Mouse (Mus musculus) midbrain, embryonic 10.5 days (tissue): ENCODE data around the gene Pigq. TPM values are rescaled to one million over a fixed set of nuclear protein-coding genes. Genes with fewer than 3 reads are reported as not detected.

Source experiments
- DNase-seq: peaks from one replicate; pipeline ENCODE4 v3.0.0-alpha.2; 2017; ENCODE audit warnings: low spot score
- H3K27ac ChIP-seq: fragments of 300-500 bp; sonication (generic); replicated peaks from 2 replicates; pipeline ENCODE4 v1.5.1; 2016; ENCODE audit warnings: mild to moderate bottlenecking
- H3K27me3 ChIP-seq: fragments of 300-500 bp; sonication (generic); 2 replicates; pipeline ENCODE4 v1.6.1; 2016; ENCODE audit warnings: low read depth, mild to moderate bottlenecking; ENCODE audit not compliant: poor library complexity, severe bottlenecking
- H3K36me3 ChIP-seq: fragments of 300-500 bp; sonication (generic); 2 replicates; pipeline ENCODE4 v1.6.1; 2016; ENCODE audit warnings: mild to moderate bottlenecking, moderate library complexity
- H3K4me1 ChIP-seq: fragments of 300-500 bp; sonication (generic); 2 replicates; pipeline ENCODE4 v1.6.1; 2016
- H3K4me3 ChIP-seq: fragments of 300-500 bp; sonication (generic); 2 replicates; pipeline ENCODE4 v1.5.1; 2016; ENCODE audit warnings: mild to moderate bottlenecking, moderate library complexity
- H3K9me3 ChIP-seq: fragments of 300-500 bp; sonication (generic); replicated peaks from 2 replicates; pipeline ENCODE4 v1.6.1; 2016; ENCODE audit warnings: mild to moderate bottlenecking
- WGBS: fragments of 180-500 bp; shearing (Covaris S2); methylation state at CpG from one replicate; pipeline ENCODE4 v1.1.7; 2016; 5-methylcytosine and 5-hydroxymethylcytosine counted together
- polyA plus RNA-seq: library from polyadenylated mRNA; unstranded; fragments of >200 nt; fragmentation: Nextera tagmentation; extraction: Ambion mirVana; gene quantifications from 2 replicates; pipeline ENCODE4 v1.2.1, GENCODE M21; 2016

Gene Pigq
- polyA plus RNA-seq, 1 experiment from 2014 or later, result 64.8 TPM

DNA sequence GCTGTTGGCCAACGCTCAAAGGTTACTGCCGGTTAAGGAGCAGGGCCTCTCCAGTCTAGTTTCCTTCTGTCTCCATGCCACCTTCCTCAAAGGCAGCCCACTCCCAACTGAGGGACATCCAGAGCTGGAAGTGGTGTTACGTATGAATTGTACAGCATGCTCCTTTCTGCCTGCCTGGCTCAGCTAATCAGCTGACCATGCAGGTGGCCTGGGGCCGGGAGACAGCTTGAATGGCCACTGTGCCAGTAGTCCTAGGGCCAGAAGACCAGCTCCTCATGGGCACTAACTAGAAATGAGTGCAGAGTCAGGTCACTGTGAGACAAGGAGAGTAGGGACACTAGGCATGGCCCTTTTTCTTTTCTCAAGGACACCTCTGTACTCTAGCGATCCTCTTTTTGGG lies 8.4 kb upstream of the Pigq start:
- WGBS, result 76% methylated on average over 5 of the region's 5 CpGs
- no peak overlapping the region for H3K27ac ChIP-seq
- H3K27me3 ChIP-seq, result peaks cover 55% of the 10 kb centered on the region
- peaks cover 12% of the 10 kb centered on the region for H3K36me3 ChIP-seq
- H3K9me3 ChIP-seq, result no peaks in the 10 kb centered on the region
- no peak overlapping the region for H3K4me3 ChIP-seq
- peaks cover 21% of the 10 kb centered on the region for H3K4me1 ChIP-seq
- no peak for DNase-seq

DNA sequence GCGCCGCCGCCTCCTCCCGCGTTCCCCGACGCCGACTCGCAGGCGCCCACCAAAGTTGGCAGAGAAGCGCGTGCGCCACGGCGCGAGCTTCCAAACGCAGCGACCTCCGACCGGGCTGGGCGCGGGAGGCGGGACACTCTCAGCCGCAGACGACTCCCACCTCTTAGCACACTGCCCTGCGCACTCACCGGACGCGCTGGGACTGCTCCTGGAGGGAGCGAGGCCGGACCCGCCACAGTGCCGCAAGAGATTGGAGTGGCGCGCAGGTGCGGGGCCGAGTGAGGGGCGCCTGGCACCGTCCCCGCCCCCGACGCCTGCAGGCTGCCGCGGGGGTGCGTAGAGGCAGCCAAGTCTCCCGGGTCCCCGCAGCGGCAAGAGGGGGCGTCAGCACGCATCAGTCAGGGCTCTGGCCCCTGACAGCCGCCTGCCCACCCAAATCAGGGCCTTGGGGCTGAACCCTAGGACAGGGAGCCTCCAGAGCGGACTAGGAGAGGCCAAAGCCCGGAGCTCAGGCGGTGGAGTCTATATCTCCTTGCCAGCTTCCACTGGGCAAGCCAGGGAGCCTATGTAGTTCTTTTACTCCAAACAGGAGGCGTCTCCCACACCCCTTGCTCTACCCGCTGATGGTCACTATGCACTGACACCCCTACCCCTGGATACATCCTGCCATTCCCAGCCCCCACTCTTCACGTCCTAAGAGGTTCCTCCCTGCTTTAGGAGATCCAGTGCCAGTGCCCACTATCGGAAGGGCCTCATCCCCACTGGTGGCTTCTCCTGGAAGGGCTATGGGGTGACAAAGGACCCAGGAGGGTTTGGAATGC lies 7.3 kb upstream of the Pigq start, which contains the start of gene A930017K11Rik:
TSS of gene A930017K11Rik (minus strand) at position 763 of the 821 bp plus-strand sequence.
- peak; percentile 28 for DNase-seq
- peak within 1 kb of the TSS; percentile 52 for H3K4me3 ChIP-seq
- H3K4me1 ChIP-seq, result peaks cover 26% of the 10 kb centered on the region
- H3K27me3 ChIP-seq, result peaks cover 55% of the 10 kb centered on the region
- H3K36me3 ChIP-seq, result peaks cover under 1% of the 10 kb centered on the region; the same call in 1 of the 2 replicates
- no peak within 1 kb of the TSS; the same call in 1 of the 2 replicates for H3K27ac ChIP-seq
- WGBS, result 2% methylated on average over 58 of the region's 58 CpGs
- H3K9me3 ChIP-seq, result no peaks in the 10 kb centered on the region

DNA sequence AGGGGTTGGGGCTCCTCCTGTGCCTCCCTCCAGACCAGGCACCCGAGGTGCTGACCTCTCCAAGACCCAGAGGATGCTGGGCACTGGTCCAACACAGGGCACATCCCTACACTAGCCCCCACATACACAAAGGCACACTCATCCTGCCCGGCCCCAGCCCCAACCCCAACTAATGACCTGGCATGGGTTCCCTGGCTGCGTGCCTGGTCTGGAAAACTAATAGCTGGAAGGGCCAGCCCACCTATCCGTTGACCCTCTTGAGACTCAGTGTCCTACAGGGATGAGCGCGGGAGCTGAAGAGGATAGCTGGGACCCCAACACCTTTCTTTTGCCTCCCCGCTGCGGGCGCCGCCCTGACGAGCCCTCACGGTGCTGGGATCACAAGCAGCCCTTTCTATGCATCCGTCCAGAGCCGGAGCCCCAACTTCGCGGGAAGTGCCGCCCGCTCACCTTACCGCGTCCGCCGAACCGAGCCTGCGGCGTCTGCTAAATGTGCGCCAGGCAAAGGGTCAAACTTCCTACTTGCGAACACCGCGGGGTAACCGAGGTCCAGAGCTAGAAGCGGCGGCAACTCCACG lies 6.6 kb upstream of the Pigq start:
- DNase-seq, result no peak
- H3K4me3 ChIP-seq, result peak overlapping the region; percentile 52
- H3K27ac ChIP-seq, result no peak overlapping the region; the same call in 1 of the 2 replicates
- H3K4me1 ChIP-seq, result peaks cover 29% of the 10 kb centered on the region
- H3K27me3 ChIP-seq, result peaks cover 59% of the 10 kb centered on the region
- H3K9me3 ChIP-seq, result no peaks in the 10 kb centered on the region
- H3K36me3 ChIP-seq, result no peaks in the 10 kb centered on the region
- 1% methylated on average over 33 of the region's 33 CpGs for WGBS

DNA sequence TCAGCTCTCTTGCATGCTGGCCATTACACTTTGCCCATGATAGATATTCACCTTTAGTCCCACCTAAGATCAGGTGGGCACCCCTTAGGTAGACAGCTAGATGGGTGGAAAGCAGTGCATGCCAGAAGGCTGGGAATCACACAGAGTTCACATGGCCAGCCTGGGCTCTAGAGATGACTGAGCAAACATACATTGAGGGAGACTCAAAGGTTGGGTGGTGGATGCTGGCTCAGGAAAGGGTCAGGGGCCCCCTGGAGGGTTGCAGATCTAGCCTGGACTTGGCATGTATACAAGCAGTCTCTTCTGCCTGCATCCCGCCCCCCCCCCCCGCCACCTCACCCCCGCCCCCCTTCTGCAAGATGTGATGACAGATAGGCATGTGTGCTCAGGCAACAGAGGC lies 6.0 kb upstream of the Pigq start:
- DNase-seq, result no peak
- Histone ChIP-seq H3K9me3 (no peaks in the 10 kb centered on the region), H3K4me3 (peak overlapping the region; percentile 52; the same call in 1 of the 2 replicates), H3K27me3 (peaks cover 62% of the 10 kb centered on the region), H3K27ac (no peak overlapping the region), H3K4me1 (peaks cover 35% of the 10 kb centered on the region), H3K36me3 (no peaks in the 10 kb centered on the region)
- WGBS, result 16% methylated on average over 3 of the region's 3 CpGs

DNA sequence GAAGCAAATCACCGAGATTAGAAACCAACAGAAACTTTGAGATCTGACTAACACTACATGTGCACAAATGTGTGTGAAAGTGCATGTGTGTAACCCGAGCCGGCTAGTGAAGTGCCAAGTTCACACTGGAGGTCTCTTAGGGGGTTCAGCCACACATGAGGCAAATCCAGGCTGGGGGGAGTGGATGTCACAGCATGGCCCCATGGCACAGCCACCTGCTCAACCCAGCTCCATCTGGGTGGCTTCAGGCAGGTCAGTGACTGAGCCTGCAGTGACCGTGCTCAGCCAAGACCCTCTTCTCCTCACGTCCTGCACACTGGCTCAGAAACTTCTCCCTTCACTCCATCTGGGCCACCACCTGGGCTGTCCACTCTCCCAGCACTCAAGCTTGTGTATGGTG lies 5.2 kb upstream of the Pigq start:
- DNase-seq, result no peak

DNA sequence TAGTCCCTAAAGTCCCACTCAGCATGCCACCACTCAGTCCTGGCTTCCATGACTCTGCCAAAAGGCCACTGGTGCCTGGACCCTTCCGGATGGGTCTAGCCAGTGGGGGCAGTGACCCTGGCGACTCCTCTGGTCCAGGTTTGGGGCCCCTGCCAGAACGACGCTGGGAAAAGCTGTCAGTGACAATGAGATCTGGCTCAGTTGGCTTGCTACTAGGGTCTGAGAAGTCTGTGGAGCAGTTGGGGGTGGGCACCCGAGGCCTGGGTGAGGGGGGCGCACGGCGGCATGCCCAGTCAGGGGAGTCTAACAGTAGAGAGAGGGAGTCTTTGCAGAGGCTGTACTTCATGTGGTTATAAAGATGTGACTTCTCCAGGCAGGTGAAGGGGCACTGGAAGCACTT lies 3.3 kb upstream of the Pigq start:
- no peaks in the 10 kb centered on the region for H3K36me3 ChIP-seq
- H3K27me3 ChIP-seq, result peaks cover 46% of the 10 kb centered on the region
- peaks cover 56% of the 10 kb centered on the region for H3K4me1 ChIP-seq
- no peak for DNase-seq
- H3K9me3 ChIP-seq, result no peaks in the 10 kb centered on the region
- H3K4me3 ChIP-seq, result no peak overlapping the region
- H3K27ac ChIP-seq, result no peak overlapping the region
- WGBS, result 81% methylated on average over 8 of the region's 8 CpGs

More for the DNA sequence above, 5.2 kb upstream of the Pigq start:
- H3K9me3 ChIP-seq, result no peaks in the 10 kb centered on the region
- no peak overlapping the region for H3K27ac ChIP-seq
- peaks cover 65% of the 10 kb centered on the region for H3K27me3 ChIP-seq
- H3K4me1 ChIP-seq, result peaks cover 40% of the 10 kb centered on the region
- H3K4me3 ChIP-seq, result no peak overlapping the region
- H3K36me3 ChIP-seq, result no peaks in the 10 kb centered on the region
- 80% methylated on average over 5 of the region's 5 CpGs for WGBS

DNA sequence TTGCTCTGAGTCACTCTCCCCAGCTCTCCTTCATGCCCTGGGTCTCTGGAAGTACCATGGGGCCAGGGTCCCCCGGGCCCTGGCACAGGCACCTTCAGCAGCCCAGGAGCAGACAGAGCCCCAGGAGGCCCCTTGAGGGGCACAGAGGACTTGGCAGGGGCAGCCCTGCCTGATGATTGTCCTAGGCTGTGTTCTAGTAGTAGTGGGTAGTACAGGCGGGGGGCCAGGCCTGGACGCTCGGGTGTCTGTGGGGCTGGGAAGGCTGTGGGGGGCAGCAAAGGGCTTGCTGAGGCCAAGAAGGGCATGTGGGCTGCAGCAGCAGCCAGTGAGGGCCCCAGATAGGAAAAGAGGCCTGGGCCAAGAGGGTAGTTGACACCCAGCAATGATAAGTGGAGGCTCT lies 2.8 kb upstream of the Pigq start:
- peaks cover 56% of the 10 kb centered on the region for H3K4me1 ChIP-seq
- no peak overlapping the region for H3K4me3 ChIP-seq
- peaks cover 41% of the 10 kb centered on the region for H3K27me3 ChIP-seq
- peak overlapping the region; percentile 29 for H3K27ac ChIP-seq
- DNase-seq, result no peak
- 89% methylated on average over 4 of the region's 4 CpGs for WGBS
- H3K9me3 ChIP-seq, result no peaks in the 10 kb centered on the region
- no peaks in the 10 kb centered on the region for H3K36me3 ChIP-seq

DNA sequence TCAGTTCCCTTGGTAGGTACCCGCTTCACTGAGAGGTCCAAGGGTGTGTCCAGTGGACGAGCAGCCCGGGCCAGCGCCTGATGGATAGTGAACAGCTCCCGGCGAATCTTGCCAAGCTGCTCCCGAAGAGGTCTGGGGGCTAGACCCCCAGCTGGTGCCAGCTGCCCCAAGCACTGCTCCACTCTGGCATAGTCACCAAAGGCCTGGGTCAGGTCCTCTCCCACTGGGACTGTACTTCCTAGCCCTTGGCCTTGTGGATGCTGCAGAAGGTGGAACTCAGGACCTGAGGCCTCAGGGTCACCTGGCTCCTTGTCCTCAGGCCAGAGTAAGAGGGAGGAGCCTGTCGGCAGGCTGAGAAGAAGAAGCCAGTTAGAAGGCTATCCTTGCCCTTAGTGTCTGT lies 2.2 kb upstream of the Pigq start:
- Histone ChIP-seq H3K4me3 (0 out of 2 replicates have a peak overlapping the region, but pooled peaks have one; percentile 7), H3K9me3 (no peaks in the 10 kb centered on the region), H3K36me3 (no peaks in the 10 kb centered on the region), H3K27me3 (peaks cover 34% of the 10 kb centered on the region), H3K4me1 (peaks cover 57% of the 10 kb centered on the region), H3K27ac (peak overlapping the region; percentile 42; the same call in 1 of the 2 replicates)
- WGBS, result 86% methylated on average over 8 of the region's 8 CpGs
- no peak for DNase-seq

DNA sequence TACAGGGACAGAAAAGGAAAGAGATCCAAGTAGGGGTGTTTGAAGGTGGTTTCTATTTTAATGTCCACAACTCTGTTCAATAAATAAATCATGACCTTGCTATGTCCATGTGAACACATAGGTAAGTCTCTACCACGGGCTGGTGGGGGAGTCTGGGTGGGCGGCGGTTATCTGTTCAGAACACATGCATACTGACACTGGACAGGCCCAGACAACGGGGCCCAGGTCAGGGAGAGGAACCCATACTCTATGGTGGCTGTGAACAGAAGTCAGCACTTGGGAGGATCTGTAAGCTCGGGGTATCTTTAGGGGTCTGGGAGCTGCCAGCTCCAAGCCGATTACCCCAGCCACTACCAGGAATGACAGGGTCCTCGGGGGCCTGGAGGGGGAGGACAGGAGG lies 1.6 kb upstream of the Pigq start:
- H3K27ac ChIP-seq, result peak overlapping the region; percentile 52
- H3K4me3 ChIP-seq, result no peak overlapping the region

DNA sequence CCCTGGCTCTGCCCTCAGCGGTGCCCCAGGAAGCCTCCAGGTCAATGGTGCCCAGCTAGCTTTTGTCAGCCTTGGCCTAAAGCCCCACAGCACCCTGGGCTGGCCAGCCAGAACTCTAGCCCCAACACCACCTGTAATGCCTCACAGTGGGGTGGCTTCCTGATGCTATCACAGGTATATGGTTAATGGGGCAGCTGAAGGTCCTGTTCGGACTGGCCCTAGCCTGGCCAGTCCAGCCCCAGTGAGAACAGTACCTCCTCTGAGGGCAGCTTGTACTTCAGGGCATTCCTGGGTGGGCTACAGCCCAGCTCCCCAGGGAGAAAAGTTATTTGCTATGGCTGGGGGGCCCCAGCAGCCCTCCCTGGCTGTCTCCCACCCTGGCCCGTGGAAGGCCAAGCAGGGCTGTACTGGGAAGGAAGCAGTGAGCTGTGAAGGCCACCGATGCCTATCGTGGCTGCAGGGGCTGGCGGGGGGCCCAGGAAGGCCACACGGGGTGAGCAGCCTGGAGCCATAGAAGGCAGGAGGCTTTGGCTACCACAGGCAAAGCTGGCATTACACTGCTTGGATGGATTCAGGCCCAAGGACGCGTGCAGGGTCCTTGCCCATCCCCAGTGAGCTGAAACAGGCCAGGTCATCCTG lies 900 bp upstream of the Pigq start:
- WGBS, result 65% methylated on average over 9 of the region's 9 CpGs
- Histone ChIP-seq H3K27me3 (peaks cover 22% of the 10 kb centered on the region), H3K9me3 (no peaks in the 10 kb centered on the region), H3K4me1 (peaks cover 57% of the 10 kb centered on the region), H3K27ac (peak overlapping the region; percentile 52), H3K36me3 (no peaks in the 10 kb centered on the region), H3K4me3 (no peak overlapping the region)
- no peak for DNase-seq

More for the DNA sequence above, 1.6 kb upstream of the Pigq start:
- Histone ChIP-seq H3K36me3 (no peaks in the 10 kb centered on the region), H3K9me3 (no peaks in the 10 kb centered on the region), H3K4me1 (peaks cover 54% of the 10 kb centered on the region), H3K27me3 (peaks cover 29% of the 10 kb centered on the region)
- 80% methylated on average over 7 of the region's 7 CpGs for WGBS
- no peak for DNase-seq

DNA sequence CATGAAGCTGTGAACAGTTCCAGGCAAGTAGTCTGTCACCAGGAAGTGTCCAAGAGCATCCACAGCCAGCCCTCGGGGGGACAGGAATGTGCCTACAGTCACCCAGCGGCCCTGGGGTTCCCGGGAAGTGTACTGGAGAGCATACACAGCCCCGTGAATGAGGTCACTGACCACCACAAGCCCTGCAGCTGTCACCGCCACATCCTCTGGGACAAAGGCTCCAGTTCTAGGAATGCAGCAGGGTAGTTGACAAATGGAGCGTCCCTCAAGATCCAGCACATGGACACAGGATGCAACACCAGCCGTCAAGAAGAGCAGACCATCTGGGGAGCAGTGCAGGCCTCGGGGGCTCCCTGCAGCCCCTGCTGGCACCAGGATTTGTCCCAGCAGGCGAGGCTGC lies 967 bp downstream of the Pigq start:
- peaks cover 10% of the 10 kb centered on the region for H3K27me3 ChIP-seq
- no peak for DNase-seq

DNA sequence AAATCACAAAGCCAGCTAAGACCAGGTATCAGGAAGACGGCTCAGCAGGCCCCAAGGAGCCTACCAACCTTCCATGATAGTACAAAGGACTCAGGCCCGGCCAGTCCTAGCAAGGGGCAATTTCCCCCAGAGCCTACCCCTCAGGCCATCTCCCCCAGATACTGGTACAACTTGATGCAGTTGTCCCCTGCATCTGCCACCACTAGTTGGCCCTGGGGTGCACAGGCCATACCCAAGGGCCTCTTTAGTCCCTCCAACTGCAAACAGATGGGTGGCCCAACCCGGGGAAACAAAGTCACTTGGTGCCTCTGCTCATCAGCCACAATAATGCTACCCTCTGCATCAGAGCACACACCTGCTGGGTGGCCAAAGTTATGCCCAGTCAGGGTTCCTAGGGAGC lies 1.5 kb downstream of the Pigq start:
- H3K4me3 ChIP-seq, result no peak overlapping the region
- WGBS, result 83% methylated on average over 3 of the region's 3 CpGs
- peaks cover 61% of the 10 kb centered on the region for H3K4me1 ChIP-seq

More for the DNA sequence above, 967 bp downstream of the Pigq start:
- Histone ChIP-seq H3K4me3 (no peak overlapping the region), H3K27ac (peak overlapping the region; percentile 46), H3K36me3 (peaks cover 4% of the 10 kb centered on the region; the same call in 1 of the 2 replicates), H3K4me1 (peaks cover 61% of the 10 kb centered on the region), H3K9me3 (no peaks in the 10 kb centered on the region)
- 77% methylated on average over 9 of the region's 9 CpGs for WGBS

More for the DNA sequence above, 1.5 kb downstream of the Pigq start:
- Histone ChIP-seq H3K36me3 (peaks cover 7% of the 10 kb centered on the region; the same call in 1 of the 2 replicates), H3K27ac (peak overlapping the region; percentile 46), H3K9me3 (no peaks in the 10 kb centered on the region), H3K27me3 (peaks cover 10% of the 10 kb centered on the region)
- no peak for DNase-seq
